Mouse (Mus musculus) large intestine, adult 2 months (tissue): ENCODE measurements around the gene Gm4847. TPM values are rescaled to one million over a fixed set of nuclear protein-coding genes. Genes with fewer than 3 reads are reported as not detected.

Experiments used
- DNase-seq: peaks from one replicate; pipeline ENCODE4 v3.0.0-alpha.2; 2012; ENCODE audit warnings: low read depth, low spot score
- WGBS: fragments of 180-500 bp; shearing (Covaris S2); methylation state at CpG from one replicate; pipeline ENCODE4 v1.1.7; 2018; 5-methylcytosine and 5-hydroxymethylcytosine counted together
- polyA plus RNA-seq: library from polyadenylated mRNA; depleted of rRNA; stranded (reverse); fragments of >200 nt; gene quantifications from 2 replicates; pipeline ENCODE4 v1.2.3, GENCODE M21; 2012; rRNA removed

The Gm4847 gene
- not detected in 2 replicates for polyA plus RNA-seq

DNA sequence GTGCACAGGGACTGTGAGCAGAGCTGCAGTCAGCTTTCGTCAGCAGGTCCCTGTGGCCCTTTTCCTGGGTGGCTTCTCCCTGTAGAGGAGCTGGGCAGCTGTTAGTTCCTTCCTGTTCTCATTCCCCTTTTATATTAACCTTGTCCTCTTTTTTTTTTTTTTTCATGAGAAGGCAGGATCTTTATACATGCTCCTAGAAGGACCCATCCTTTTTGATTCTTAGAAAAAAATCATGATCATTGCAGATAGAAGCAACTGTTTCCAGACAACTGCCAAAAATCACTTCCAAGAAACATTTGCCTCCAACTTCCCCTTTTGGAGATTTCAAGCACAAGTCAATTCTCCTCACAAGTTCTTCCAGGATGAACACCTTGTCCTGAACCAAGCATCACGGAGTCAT lies at the start of gene Gm4847:
Gm4847 (minus strand) TSS at position 101 of the 400 bp plus-strand sequence.
- no peak for DNase-seq
- WGBS: 82% methylated on average over 2 of the region's 2 CpGs

DNA sequence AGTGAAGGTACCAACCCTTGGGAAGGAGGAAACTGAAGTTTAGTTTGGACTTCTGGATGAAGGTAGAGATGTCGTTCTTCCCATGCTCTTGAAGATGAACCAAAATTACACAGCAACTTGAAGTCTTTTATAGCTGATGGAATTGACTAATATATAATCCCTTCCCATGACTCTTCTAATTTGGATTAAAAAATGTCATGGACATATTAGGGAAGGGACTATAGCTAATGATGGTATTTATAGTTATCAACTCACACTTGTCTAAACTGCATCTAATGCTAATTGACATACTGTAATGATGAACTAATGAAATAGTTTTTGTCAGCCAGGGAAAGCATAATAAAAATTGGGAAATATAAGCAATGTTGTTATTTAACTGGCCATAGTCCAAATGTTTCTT lies 34.3 kb upstream of the Gm4847 start, which contains the start of gene Fmo9:
Fmo9 (minus strand) TSS at position 101 of the 400 bp plus-strand sequence.
- no peak for DNase-seq
- 79% methylated on average over 1 of the region's 1 CpGs for whole genome bisulfite sequencing

DNA sequence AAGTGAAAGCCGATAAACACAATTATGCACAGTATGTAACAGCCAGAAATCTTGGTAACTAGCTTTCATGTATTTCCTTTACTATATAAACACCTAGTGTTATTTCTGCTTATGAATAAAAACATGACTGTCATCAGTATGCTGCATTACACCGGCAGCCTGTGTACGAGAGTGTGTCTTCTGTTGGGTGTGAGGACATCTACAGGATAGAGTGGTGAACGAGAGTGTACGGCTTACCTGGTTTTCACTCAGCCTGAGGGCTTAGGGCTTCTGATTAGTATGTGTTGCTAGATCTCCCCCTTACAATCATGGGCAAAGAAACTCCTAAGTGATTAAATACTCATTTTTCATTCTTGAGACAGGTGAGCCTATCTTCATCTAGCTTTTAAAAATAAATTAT lies 21.8 kb upstream of the Gm4847 start:
- WGBS: 86% methylated on average over 5 of the region's 5 CpGs
- DNase-seq: no peak

DNA sequence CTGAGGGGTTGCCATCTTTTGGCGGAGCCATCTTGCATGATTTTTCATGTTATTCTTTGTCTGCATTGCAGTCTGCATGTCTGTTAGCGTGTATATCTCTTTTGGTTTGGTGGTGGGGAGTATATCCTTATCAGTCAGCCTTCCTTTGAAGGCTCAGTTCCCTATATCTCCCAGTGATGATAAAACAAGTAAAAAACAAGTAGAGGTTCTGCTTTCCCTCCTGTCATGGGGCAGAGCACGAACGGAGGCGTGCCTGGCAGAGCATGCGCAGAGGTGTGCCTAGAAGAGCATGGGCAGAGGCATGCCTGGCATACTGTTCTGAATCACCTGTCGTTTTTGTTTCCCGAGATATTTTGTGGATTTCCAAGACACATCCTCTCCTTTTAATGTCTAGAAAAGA lies 13.3 kb upstream of the Gm4847 start:
- WGBS: 85% methylated on average over 8 of the region's 8 CpGs
- DNase-seq: no peak

Other genes starting within 250 kb of the Gm4847 start
- 2.2 and 3.0 TPM in 2 replicates for gene Pogk, start 237.8 kb downstream of the Gm4847 start, polyA plus RNA-seq
- 0.14 TPM in 1 of 2 replicates, not detected in the other for gene Gm4846, start 150.1 kb downstream of the Gm4847 start, polyA plus RNA-seq
- not detected in 2 replicates for gene Fmo9, start 34.2 kb upstream of the Gm4847 start, polyA plus RNA-seq